Mouse (Mus musculus) cortical plate, adult 2 months (tissue): Measurements from ENCODE around the gene Fars2.

ENCODE experiments used
- CTCF ChIP-seq: fragments of 200-500 bp; IDR thresholded peaks from 2 replicates; pipeline ENCODE4 v1.5.1; 2011; ENCODE audit warnings: mild to moderate bottlenecking, control low read depth, low read length; ENCODE audit not compliant: insufficient read depth; ENCODE audit errors: extremely low read depth
- POLR2A ChIP-seq: fragments of 200-500 bp; IDR thresholded peaks from 2 replicates; pipeline ENCODE4 v1.6.1; 2011; ENCODE audit warnings: mild to moderate bottlenecking, low read length, control low read depth; ENCODE audit not compliant: insufficient read depth; ENCODE audit errors: extremely low read depth

GRCm38 (mm10) chr13:36265342-36265744 is 148.1 kb downstream of the Fars2 start:
- TF ChIP-seq CTCF (no peak), POLR2A (no peak)
